Mouse (Mus musculus): Measurements from ENCODE around the gene Wdr73. TPM values are rescaled to one million over a fixed set of nuclear protein-coding genes. Genes with fewer than 3 reads are reported as not detected.

The Wdr73 gene
- total and polyA plus RNA-seq, 3 experiments = 42.4 to 55.7 (median 48.1) TPM

DNA sequence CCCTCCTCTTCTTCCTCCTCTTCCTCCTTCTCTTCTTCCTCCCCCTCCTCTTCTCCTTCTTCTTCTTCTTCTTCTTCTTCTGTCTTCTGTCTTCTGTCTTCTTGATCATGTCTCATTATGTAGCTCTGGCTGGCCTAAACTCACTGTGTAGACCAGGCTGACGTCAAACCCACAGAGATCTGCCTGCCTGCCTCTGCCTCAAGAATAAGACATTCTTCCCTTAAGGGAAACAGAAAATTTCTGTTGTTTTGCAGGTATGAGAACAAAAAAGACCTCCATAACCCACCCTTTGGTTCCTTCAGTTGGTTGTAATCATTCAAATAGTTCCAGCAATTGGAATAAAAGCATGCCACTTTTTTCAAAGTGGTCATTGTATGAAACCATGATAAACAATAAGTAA, 36.9 kb downstream of the Wdr73 start:
- no peaks in the 10 kb centered on the region for H3K9me3 ChIP-seq (replicated peaks; ENCODE audit: low read length)
- no peak overlapping the region for H3K27ac ChIP-seq (ENCODE audit: insufficient read depth, low read depth)
- no peak for TF ChIP-seq MYC (IDR thresholded peaks at IDR 0.05; ENCODE audit: low read depth, low read length)
- no peak for TF ChIP-seq ETS1 (conservative IDR thresholded peaks at IDR 0.05; ENCODE audit: low read depth, low read length)
- no peak for TF ChIP-seq HCFC1 (IDR thresholded peaks at IDR 0.05; ENCODE audit: low read depth, low read length)
- no peak for TF ChIP-seq USF2 (conservative IDR thresholded peaks at IDR 0.05; ENCODE audit: low read depth, low read length)
- no peak for TF ChIP-seq NRF1 (IDR thresholded peaks at IDR 0.05; ENCODE audit: low read depth, low read length)
- no peak for TF ChIP-seq CTCF (conservative IDR thresholded peaks at IDR 0.05 in 1 of 2, IDR thresholded peaks at IDR 0.05 in 1 of 2; ENCODE audit: low read depth in 2 of 2, low read length in 2 of 2)
- H3K79me2 ChIP-seq (replicated peaks; ENCODE audit: control insufficient read depth, extremely low read depth, insufficient read depth, poor library complexity, severe bottlenecking) = no peaks in the 10 kb centered on the region
- DNase-seq (ENCODE audit: extremely low read depth) = no peak
- no peaks in the 10 kb centered on the region for H3K27me3 ChIP-seq (replicated peaks)
- dilution Hi-C loops (cut with MboI; ENCODE audit: extremely low pct_ligation_motif_present, extremely low pct_unique_long_range_greater_than_20kb, low sequenced_read_pairs) (no loop called here), in situ Hi-C loops (cut with MboI; ENCODE audit: low pct_ligation_motif_present, low pct_unique_long_range_greater_than_20kb, low sequenced_read_pairs) (no loop called here)
- peaks cover 2 to 32% of the 10 kb centered on the region in 2 experiments; a peak in 3 of 4 replicates for H3K4me1 ChIP-seq (ENCODE audit: control insufficient read depth in 1 of 2, insufficient read depth in 2 of 2)
- no peak overlapping the region for H3K9ac ChIP-seq (ENCODE audit: insufficient read depth, low read depth)
- peaks cover 2 to 41% of the 10 kb centered on the region in 2 experiments for H3K36me3 ChIP-seq (replicated peaks in 1 of 2; ENCODE audit: control insufficient read depth in 1 of 2, insufficient read depth in 1 of 2, low read length in 1 of 2)
- H3K4me3 ChIP-seq (replicated peaks in 1 of 3; ENCODE audit: low read depth in 2 of 3, low read length in 2 of 3, poor library complexity in 1 of 3) = no peak overlapping the region
- H3K4me2 ChIP-seq (ENCODE audit: insufficient read depth, low read depth, poor library complexity, severe bottlenecking) = no peak overlapping the region

GRCm38 (mm10) chr7:80863520-80863919, 37.5 kb downstream of the Wdr73 start:
- no peaks in the 10 kb centered on the region for H3K9me3 ChIP-seq (replicated peaks; ENCODE audit: low read length)
- no peak overlapping the region for H3K4me3 ChIP-seq (replicated peaks in 1 of 3; ENCODE audit: low read depth in 2 of 3, low read length in 2 of 3, poor library complexity in 1 of 3)
- in situ Hi-C loops (cut with MboI; ENCODE audit: low pct_ligation_motif_present, low pct_unique_long_range_greater_than_20kb, low sequenced_read_pairs) (no loop called here), dilution Hi-C loops (cut with MboI; ENCODE audit: extremely low pct_ligation_motif_present, extremely low pct_unique_long_range_greater_than_20kb, low sequenced_read_pairs) (no loop called here)
- DNase-seq (ENCODE audit: extremely low read depth) = no peak
- no peak overlapping the region for H3K27ac ChIP-seq (ENCODE audit: insufficient read depth, low read depth)
- H3K36me3 ChIP-seq (replicated peaks in 1 of 2; ENCODE audit: control insufficient read depth in 1 of 2, insufficient read depth in 1 of 2, low read length in 1 of 2) = peaks cover 2 to 36% of the 10 kb centered on the region in 2 experiments
- no peak overlapping the region for H3K4me2 ChIP-seq (ENCODE audit: insufficient read depth, low read depth, poor library complexity, severe bottlenecking)
- H3K79me2 ChIP-seq (replicated peaks; ENCODE audit: control insufficient read depth, extremely low read depth, insufficient read depth, poor library complexity, severe bottlenecking) = no peaks in the 10 kb centered on the region
- no peak overlapping the region for H3K9ac ChIP-seq (ENCODE audit: insufficient read depth, low read depth)
- TF ChIP-seq POLR2AphosphoS2 (IDR thresholded peaks at IDR 0.05; ENCODE audit: low read depth, low read length) (no peak), NELFE (IDR thresholded peaks at IDR 0.05; ENCODE audit: low read depth, low read length) (no peak), ETS1 (conservative IDR thresholded peaks at IDR 0.05; ENCODE audit: low read depth, low read length) (no peak)
- no peaks in the 10 kb centered on the region for H3K27me3 ChIP-seq (replicated peaks)
- peaks cover 2 to 32% of the 10 kb centered on the region in 2 experiments; a peak in 3 of 4 replicates for H3K4me1 ChIP-seq (ENCODE audit: control insufficient read depth in 1 of 2, insufficient read depth in 2 of 2)

DNA sequence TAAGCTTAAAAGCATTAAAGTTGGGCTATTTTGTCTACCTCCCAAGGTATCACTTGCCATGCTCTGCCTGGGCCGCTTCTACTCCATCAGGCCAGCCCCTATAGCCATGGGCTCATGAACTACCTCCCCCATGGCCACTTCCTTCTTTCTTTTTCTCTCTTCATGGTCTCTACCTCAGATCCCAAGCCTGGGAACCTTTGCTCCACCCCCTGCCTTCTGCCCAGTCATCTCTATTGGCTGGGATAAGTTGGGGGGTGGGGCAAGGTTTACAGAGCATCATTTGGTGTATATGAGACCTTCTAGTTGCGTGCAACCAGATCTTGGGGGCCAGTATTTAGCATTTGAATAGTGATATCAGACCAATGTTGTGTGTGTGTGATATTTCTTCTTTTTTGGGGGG, 38.6 kb downstream of the Wdr73 start:
- Histone ChIP-seq H3K79me2 (replicated peaks; ENCODE audit: control insufficient read depth, extremely low read depth, insufficient read depth, poor library complexity, severe bottlenecking) (no peaks in the 10 kb centered on the region), H3K4me2 (ENCODE audit: insufficient read depth, low read depth, poor library complexity, severe bottlenecking) (no peak overlapping the region), H3K9me3 (replicated peaks; ENCODE audit: low read length) (no peaks in the 10 kb centered on the region), H3K4me1 (ENCODE audit: control insufficient read depth in 1 of 2, insufficient read depth in 2 of 2) (peaks cover 2 to 32% of the 10 kb centered on the region in 2 experiments; a peak in 3 of 4 replicates), H3K27me3 (replicated peaks) (no peaks in the 10 kb centered on the region), H3K9ac (ENCODE audit: insufficient read depth, low read depth) (no peak overlapping the region), H3K27ac (ENCODE audit: insufficient read depth, low read depth) (no peak overlapping the region), H3K4me3 (replicated peaks in 1 of 3; ENCODE audit: low read depth in 2 of 3, low read length in 2 of 3, poor library complexity in 1 of 3) (no peak overlapping the region), H3K36me3 (replicated peaks in 1 of 2; ENCODE audit: control insufficient read depth in 1 of 2, insufficient read depth in 1 of 2, low read length in 1 of 2) (peaks cover 2 to 27% of the 10 kb centered on the region in 2 experiments)
- DNase-seq (ENCODE audit: extremely low read depth) = peak; percentile 62
- no peak for TF ChIP-seq TBP (conservative IDR thresholded peaks at IDR 0.05; ENCODE audit: low read depth, low read length)
- no peak for TF ChIP-seq POLR2AphosphoS2 (IDR thresholded peaks at IDR 0.05; ENCODE audit: low read depth, low read length)
- TF ChIP-seq MYC (IDR thresholded peaks at IDR 0.05; ENCODE audit: low read depth, low read length) = no peak
- no peak for TF ChIP-seq SMC3 (IDR thresholded peaks at IDR 0.05; ENCODE audit: low read depth, low read length)
- no peak for TF ChIP-seq RCOR1 (conservative IDR thresholded peaks at IDR 0.05; ENCODE audit: low read depth, low read length)
- TF ChIP-seq GABPA (IDR thresholded peaks at IDR 0.05; ENCODE audit: insufficient replicate concordance, low read depth, low read length) = no peak
- no peak for TF ChIP-seq ETS1 (conservative IDR thresholded peaks at IDR 0.05; ENCODE audit: low read depth, low read length)
- TF ChIP-seq NELFE (IDR thresholded peaks at IDR 0.05; ENCODE audit: low read depth, low read length) = no peak
- no peak for TF ChIP-seq MAFK (IDR thresholded peaks at IDR 0.05; ENCODE audit: insufficient replicate concordance, low read length)
- no peak for TF ChIP-seq E2F4 (IDR thresholded peaks at IDR 0.05; ENCODE audit: insufficient replicate concordance, low read depth, low read length)
- TF ChIP-seq RAD21 (IDR thresholded peaks at IDR 0.05; ENCODE audit: low read depth, low read length) = no peak
- no peak for TF ChIP-seq ZNF384 (IDR thresholded peaks at IDR 0.05; ENCODE audit: low read depth, low read length)
- TF ChIP-seq ZKSCAN1 (IDR thresholded peaks at IDR 0.05; ENCODE audit: borderline replicate concordance, low read depth, low read length) = no peak
- in situ Hi-C loops (cut with MboI; ENCODE audit: low pct_ligation_motif_present, low pct_unique_long_range_greater_than_20kb, low sequenced_read_pairs) = no loop called here
- dilution Hi-C loops (cut with MboI; ENCODE audit: extremely low pct_ligation_motif_present, extremely low pct_unique_long_range_greater_than_20kb, low sequenced_read_pairs) = no loop called here

All from CH12.LX (cell line).